7 mouse cellular contexts compared by ENCODE assay signal in the genomic region with DNA sequence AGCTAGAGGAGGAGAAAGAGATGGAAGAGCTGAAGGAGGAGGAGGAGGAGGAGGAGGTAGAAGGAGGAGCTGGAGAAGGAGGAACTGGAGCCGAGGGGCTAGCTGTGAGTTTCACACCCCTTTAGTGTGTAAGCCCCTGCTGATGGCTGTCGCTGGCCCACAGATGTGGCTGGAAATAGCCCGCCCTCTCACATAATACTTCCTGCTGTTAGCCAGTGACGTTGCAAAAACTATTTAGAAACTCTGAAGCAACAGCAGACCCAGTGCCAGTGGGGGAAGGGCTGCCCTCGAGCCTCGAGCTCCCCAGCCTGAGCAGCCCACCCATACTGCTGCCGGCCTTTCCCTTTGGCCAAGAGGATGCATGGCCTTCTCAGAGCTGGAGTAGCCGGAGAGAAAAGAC. TPM values are rescaled to one million over a fixed set of nuclear protein-coding genes. Genes with fewer than 3 reads are reported as not detected.
A peak's percentile ranks its signal among the peaks of the same experiment; 100 is the strongest.
DNase-seq lines count a peak whose midpoint lies in the region; ATAC-seq and TF ChIP-seq lines count a peak whose summit lies in the region.

No protein-coding gene starts in this region.

- peak overlapping the region; percentile 40; the same call in 1 of the 2 replicates for H3K9ac ChIP-seq in midbrain, embryonic 12.5 days (replicated peaks)
- H3K9ac ChIP-seq in midbrain, postnatal 0 days (replicated peaks; ENCODE audit: low read length, poor library complexity, severe bottlenecking) = no peak overlapping the region
- peak overlapping the region; percentile 44 for H3K9ac ChIP-seq in liver, embryonic 12.5 days

- ATAC-seq in midbrain, embryonic 12.5 days (ENCODE audit: low FRiP score, low read depth) = no peak
- no peak for ATAC-seq in midbrain, postnatal 0 days (ENCODE audit: low FRiP score)
- no peak for ATAC-seq in liver, embryonic 12.5 days

- DNase-seq in midbrain, postnatal 0 days (ENCODE audit: low spot score) = no peak
- DNase-seq in heart, embryonic 10.5 days (ENCODE audit: low spot score) = no peak
- peak; percentile 44 to 71 for DNase-seq in spleen, postnatal 4 days (ENCODE audit: low spot score in 2 of 2)
- DNase-seq in cerebellum, adult 2 months = no peak
- DNase-seq in right cerebral cortex, postnatal 25 days = no peak

- H3K4me1 ChIP-seq in midbrain, embryonic 12.5 days = peaks cover 53% of the 10 kb centered on the region
- peaks cover 7% of the 10 kb centered on the region; the same call in 1 of the 2 replicates for H3K4me1 ChIP-seq in midbrain, postnatal 0 days (ENCODE audit: insufficient read depth, low read length)
- H3K4me1 ChIP-seq in heart, embryonic 10.5 days = peaks cover 69% of the 10 kb centered on the region
- peaks cover 75% of the 10 kb centered on the region for H3K4me1 ChIP-seq in liver, embryonic 12.5 days
- H3K4me1 ChIP-seq in cerebellum, adult 2 months (ENCODE audit: control insufficient read depth, insufficient read depth, low read length) = peaks cover 23% of the 10 kb centered on the region

- no peak overlapping the region for H3K4me2 ChIP-seq in midbrain, embryonic 12.5 days (replicated peaks)
- H3K4me2 ChIP-seq in midbrain, postnatal 0 days (ENCODE audit: low read depth, low read length, poor library complexity, severe bottlenecking) = no peak overlapping the region
- H3K4me2 ChIP-seq in liver, embryonic 12.5 days = peak overlapping the region; percentile 84

- no peak overlapping the region for H3K4me3 ChIP-seq in midbrain, embryonic 12.5 days
- no peak overlapping the region for H3K4me3 ChIP-seq in midbrain, postnatal 0 days (ENCODE audit: low read depth, low read length)
- H3K4me3 ChIP-seq in heart, embryonic 10.5 days = no peak overlapping the region
- no peak overlapping the region for H3K4me3 ChIP-seq in liver, embryonic 12.5 days
- H3K4me3 ChIP-seq in cerebellum, adult 2 months (replicated peaks; ENCODE audit: insufficient read depth, low read depth, low read length) = no peak overlapping the region

- peaks cover 12% of the 10 kb centered on the region; the same call in 1 of the 2 replicates for H3K27me3 ChIP-seq in midbrain, embryonic 12.5 days
- H3K27me3 ChIP-seq in midbrain, postnatal 0 days (ENCODE audit: insufficient read depth, low read length) = no peaks in the 10 kb centered on the region; the same call in 1 of the 2 replicates
- no peaks in the 10 kb centered on the region for H3K27me3 ChIP-seq in heart, embryonic 10.5 days (ENCODE audit: insufficient read depth, poor library complexity, severe bottlenecking)
- H3K27me3 ChIP-seq in liver, embryonic 12.5 days (replicated peaks) = no peaks in the 10 kb centered on the region
- H3K27me3 ChIP-seq in cerebellum, adult 2 months (ENCODE audit: control insufficient read depth, insufficient read depth, low read length) = no peaks in the 10 kb centered on the region

- no peak for TF ChIP-seq POLR2A in cerebellum, adult 2 months (IDR thresholded peaks at IDR 0.05; ENCODE audit: borderline replicate concordance, insufficient read depth, low read length)

- H3K27ac ChIP-seq in midbrain, embryonic 12.5 days (replicated peaks) = peak overlapping the region; percentile 35; the same call in 1 of the 2 replicates
- no peak overlapping the region for H3K27ac ChIP-seq in midbrain, postnatal 0 days (ENCODE audit: low read depth, low read length)
- peak overlapping the region; percentile 53 for H3K27ac ChIP-seq in heart, embryonic 10.5 days
- peak overlapping the region; percentile 65 for H3K27ac ChIP-seq in liver, embryonic 12.5 days
- H3K27ac ChIP-seq in cerebellum, adult 2 months (ENCODE audit: insufficient read depth, low read length) = no peak overlapping the region

- no peaks in the 10 kb centered on the region for H3K36me3 ChIP-seq in midbrain, embryonic 12.5 days
- no peaks in the 10 kb centered on the region for H3K36me3 ChIP-seq in midbrain, postnatal 0 days (ENCODE audit: insufficient read depth, low read length)
- H3K36me3 ChIP-seq in heart, embryonic 10.5 days = no peaks in the 10 kb centered on the region; the same call in 1 of the 2 replicates
- H3K36me3 ChIP-seq in liver, embryonic 12.5 days = no peaks in the 10 kb centered on the region

- TF ChIP-seq CTCF in midbrain, postnatal 0 days (IDR thresholded peaks at IDR 0.05) = no peak
- TF ChIP-seq CTCF in cerebellum, adult 2 months (IDR thresholded peaks at IDR 0.05; ENCODE audit: borderline replicate concordance, insufficient read depth, low read depth, low read length) = no peak

- WGBS in midbrain, embryonic 12.5 days = 49% methylated on average over 8 of the region's 8 CpGs
- WGBS in midbrain, postnatal 0 days = 41% methylated on average over 8 of the region's 8 CpGs
- 31% methylated on average over 8 of the region's 8 CpGs for WGBS in heart, embryonic 10.5 days
- WGBS in liver, embryonic 12.5 days (ENCODE audit: insufficient replicate concordance) = 14% methylated on average over 8 of the region's 8 CpGs
- WGBS in cerebellum, adult 2 months = 55% methylated on average over 8 of the region's 8 CpGs

- no peaks in the 10 kb centered on the region for H3K9me3 ChIP-seq in midbrain, embryonic 12.5 days
- H3K9me3 ChIP-seq in midbrain, postnatal 0 days (ENCODE audit: low read length) = no peaks in the 10 kb centered on the region
- no peaks in the 10 kb centered on the region for H3K9me3 ChIP-seq in heart, embryonic 10.5 days
- no peaks in the 10 kb centered on the region for H3K9me3 ChIP-seq in liver, embryonic 12.5 days (replicated peaks)

RNA-seq across cellular contexts. Expression of gene Chst12, which starts 3.3 kb away (rescaled TPM):
- 12.5 and 13.4 TPM in 2 replicates for polyA plus RNA-seq in midbrain, embryonic 12.5 days (2016; fragmentation: Nextera tagmentation; extraction: Ambion mirVana)
- total RNA-seq in midbrain, postnatal 0 days (2014; rRNA removed) = 11.0 and 15.8 TPM in 2 replicates
- polyA plus RNA-seq in midbrain, postnatal 0 days (2015; fragmentation: Nextera tagmentation; extraction: Ambion mirVana) = 21.8 and 27.3 TPM in 2 replicates
- 26.7 and 26.9 TPM in 2 replicates for polyA plus RNA-seq in heart, embryonic 10.5 days (2016; fragmentation: Nextera tagmentation; extraction: Ambion mirVana)
- polyA plus RNA-seq in liver, embryonic 12.5 days (2016; fragmentation: Nextera tagmentation; extraction: Ambion mirVana) = 12.4 TPM in 2 replicates
- polyA plus RNA-seq in cerebellum, adult 2 months (2012; rRNA removed) = 20.9 and 22.5 TPM in 2 replicates

RNA-seq across cellular contexts. Expression of gene Grifin, which starts 56.2 kb away (rescaled TPM):
- not detected in 2 replicates for polyA plus RNA-seq in midbrain, embryonic 12.5 days (2016; fragmentation: Nextera tagmentation; extraction: Ambion mirVana)
- total RNA-seq in midbrain, postnatal 0 days (2014; rRNA removed) = not detected in 2 replicates
- polyA plus RNA-seq in midbrain, postnatal 0 days (2015; fragmentation: Nextera tagmentation; extraction: Ambion mirVana) = 0.39 TPM in 1 of 2 replicates, not detected in the other
- not detected in 2 replicates for polyA plus RNA-seq in heart, embryonic 10.5 days (2016; fragmentation: Nextera tagmentation; extraction: Ambion mirVana)
- polyA plus RNA-seq in liver, embryonic 12.5 days (2016; fragmentation: Nextera tagmentation; extraction: Ambion mirVana) = 6.3 and 7.8 TPM in 2 replicates
- polyA plus RNA-seq in cerebellum, adult 2 months (2012; rRNA removed) = 0.82 and 1.4 TPM in 2 replicates

Comparison
In these comparisons a context has a peak if more than half of its experiments do, and no peak if none do; other contexts are left out.
1. H3K27ac ChIP-seq: peak in midbrain, embryonic 12.5 days (single experiment), heart, embryonic 10.5 days (single experiment) and liver, embryonic 12.5 days (single experiment); none in midbrain, postnatal 0 days (single experiment) and cerebellum, adult 2 months (single experiment).
2. DNase-seq: peak in spleen, postnatal 4 days (2 of 2); none in midbrain, postnatal 0 days (single experiment), heart, embryonic 10.5 days (single experiment), cerebellum, adult 2 months (0 of 2) and right cerebral cortex, postnatal 25 days (single experiment).